Mouse (Mus musculus) ES-E14 (cell line): ENCODE results near the gene Olfr1233. TPM values are rescaled to one million over a fixed set of nuclear protein-coding genes. Genes with fewer than 3 reads are reported as not detected.

ENCODE experiments used
- DNase-seq: peaks from one replicate; pipeline ENCODE4 v3.0.0-alpha.2; 2013; ENCODE audit warnings: low read depth, low spot score
- H3K27ac ChIP-seq: 2 replicates; pipeline ENCODE4 v1.5.1; 2012; ENCODE audit warnings: low read depth, mild to moderate bottlenecking, low read length, moderate library complexity, mixed read lengths; ENCODE audit not compliant: poor library complexity, insufficient read depth, severe bottlenecking
- H3K36me3 ChIP-seq: 2 replicates; pipeline ENCODE4 v1.6.1; 2012; ENCODE audit warnings: mild to moderate bottlenecking, low read length, moderate library complexity, mixed read lengths; ENCODE audit not compliant: control insufficient read depth, poor library complexity, insufficient read depth, severe bottlenecking
- H3K4me1 ChIP-seq, 2 experiments: fragments of 150-350 bp in 1 of 2; sonication (generic) in 1 of 2; 2 replicates each; pipeline ENCODE4 v1.6.1; 2012; ENCODE audit warnings: low read length in 2 of 2, mild to moderate bottlenecking in 1 of 2, mixed read lengths in 1 of 2; ENCODE audit not compliant: control insufficient read depth in 2 of 2, insufficient read depth in 2 of 2, poor library complexity in 1 of 2
- H3K4me3 ChIP-seq, 2 experiments: fragments of 150-350 bp in 1 of 2; sonication (generic) in 1 of 2; 2 replicates each; pipeline ENCODE4 v1.5.1; 2012; ENCODE audit warnings: low read length in 2 of 2, low read depth in 1 of 2, mild to moderate bottlenecking in 1 of 2, mixed read lengths in 1 of 2; ENCODE audit not compliant: insufficient read depth in 1 of 2, poor library complexity in 1 of 2, severe bottlenecking in 1 of 2
- H3K9ac ChIP-seq: 2 replicates; pipeline ENCODE4 v1.6.1; 2012; ENCODE audit warnings: low read depth, mild to moderate bottlenecking, low read length, mixed read lengths; ENCODE audit not compliant: poor library complexity, insufficient read depth, severe bottlenecking
- H3K9me3 ChIP-seq: fragments of 150-350 bp; sonication (generic); 2 replicates; pipeline ENCODE4 v1.6.1; 2012; ENCODE audit warnings: low read depth, mild to moderate bottlenecking, low read length; ENCODE audit not compliant: control insufficient read depth, insufficient read depth
- CHD2 ChIP-seq: IDR thresholded peaks from 2 replicates; pipeline ENCODE4 v1.6.1; 2014; ENCODE audit warnings: mild to moderate bottlenecking, low read depth, low read length, inconsistent platforms
- HCFC1 ChIP-seq: IDR thresholded peaks from 2 replicates; pipeline ENCODE4 v1.6.1; 2012; ENCODE audit warnings: low read length, inconsistent platforms, borderline replicate concordance; ENCODE audit not compliant: insufficient read depth
- MAFK ChIP-seq: IDR thresholded peaks from 2 replicates; pipeline ENCODE4 v1.6.1; 2014; ENCODE audit warnings: mild to moderate bottlenecking, low read depth, low read length, inconsistent platforms; ENCODE audit not compliant: insufficient read depth
- ZC3H11A ChIP-seq: IDR thresholded peaks from 2 replicates; pipeline ENCODE4 v1.6.1; 2012; ENCODE audit warnings: low read depth, mild to moderate bottlenecking, inconsistent platforms, low read length, borderline replicate concordance
- ZNF384 ChIP-seq: IDR thresholded peaks from 2 replicates; pipeline ENCODE4 v1.6.1; 2012; ENCODE audit warnings: low read depth, low read length, inconsistent platforms
- in situ Hi-C, 2 experiments: fragments of 600-800 bp; cut with MboI; formaldehyde crosslinking; loops; one replicate each; pipeline ENCODE4 v1.15.1; 2025; ENCODE audit warnings: low sequenced_read_pairs in 2 of 2, inconsistent platforms in 1 of 2; ENCODE audit not compliant: unreplicated experiment in 2 of 2
- total RNA-seq: library from RNA; depleted of rRNA; stranded (reverse); fragments of 300-350 nt; gene quantifications from 2 replicates; pipeline ENCODE4 v1.2.3, GENCODE M21; 2012; rRNA removed

Gene Olfr1233
- total RNA-seq, 1 experiment: not detected

GRCm38 (mm10) chr2:89297168-89297567 is 45.0 kb downstream of the Olfr1233 start, which contains the start of gene Olfr1230:
TSS of gene Olfr1230 (minus strand) at chr2:89297268.
- TF ChIP-seq ZNF384: no peak
- no peak for TF ChIP-seq MAFK
- TF ChIP-seq CHD2: no peak
- TF ChIP-seq ZC3H11A: no peak
- TF ChIP-seq HCFC1: no peak
- no peak for DNase-seq
- Histone ChIP-seq H3K9me3 (no peaks in the 10 kb centered on the region), H3K4me3 (no peak within 1 kb of the TSS), H3K4me1 (no peaks in the 10 kb centered on the region), H3K36me3 (no peaks in the 10 kb centered on the region), H3K27ac (no peak within 1 kb of the TSS), H3K9ac (no peak within 1 kb of the TSS)
- in situ Hi-C loops: no loop called here

- in situ Hi-C loops: no loop called here
- no peaks in the 10 kb centered on the region for H3K9me3 ChIP-seq
- H3K4me3 ChIP-seq: no peak within 1 kb of the TSS
- TF ChIP-seq ZNF384: no peak
- TF ChIP-seq HCFC1: no peak
- no peak for TF ChIP-seq CHD2
- H3K4me1 ChIP-seq: no peaks in the 10 kb centered on the region
- H3K36me3 ChIP-seq: no peaks in the 10 kb centered on the region
- no peak for DNase-seq
- no peak within 1 kb of the TSS for H3K9ac ChIP-seq
- no peak within 1 kb of the TSS for H3K27ac ChIP-seq
These were observed 54.3 kb downstream of the Olfr1233 start, which contains the start of gene Olfr1229 for GRCm38 (mm10) chr2:89287914-89288313. TSS of gene Olfr1229 (minus strand) at chr2:89288014.

Other genes with a start within 250 kb of the Olfr1233 start
- gene Olfr1220, start 235.6 kb downstream of the Olfr1233 start, total RNA-seq: not detected in 2 replicates
- gene Olfr1221, start 225.1 kb downstream of the Olfr1233 start, total RNA-seq: not detected in 2 replicates
- gene Olfr1222, start 209.3 kb downstream of the Olfr1233 start, total RNA-seq: not detected in 2 replicates
- gene Olfr1223, start 190.8 kb downstream of the Olfr1233 start, total RNA-seq: not detected in 2 replicates
- gene Olfr1224-ps1, start 178.3 kb downstream of the Olfr1233 start, total RNA-seq: not detected in 2 replicates
- not detected in 2 replicates for gene Olfr1225, start 167.7 kb downstream of the Olfr1233 start, total RNA-seq
- gene Olfr1226, start 142.3 kb downstream of the Olfr1233 start, total RNA-seq: not detected in 2 replicates
- not detected in 2 replicates for gene Olfr1228, start 88.3 kb downstream of the Olfr1233 start, total RNA-seq
- not detected in 2 replicates for gene Olfr1229, start 54.4 kb downstream of the Olfr1233 start, total RNA-seq
- gene Olfr1230, start 45.1 kb downstream of the Olfr1233 start, total RNA-seq: not detected in 2 replicates
- not detected in 2 replicates for gene Olfr1231, start 35.3 kb downstream of the Olfr1233 start, total RNA-seq
- gene Olfr1232, start 12.7 kb downstream of the Olfr1233 start, total RNA-seq: not detected in 2 replicates
- not detected in 2 replicates for gene Olfr1234, start 22.5 kb upstream of the Olfr1233 start, total RNA-seq
- not detected in 2 replicates for gene Olfr1238, start 67.3 kb upstream of the Olfr1233 start, total RNA-seq
- gene Olfr1239, start 78.0 kb upstream of the Olfr1233 start, total RNA-seq: not detected in 2 replicates
- gene Olfr1240, start 100.6 kb upstream of the Olfr1233 start, total RNA-seq: not detected in 2 replicates
- gene Olfr1241, start 144.7 kb upstream of the Olfr1233 start, total RNA-seq: not detected in 2 replicates
- not detected in 2 replicates for gene Olfr1242, start 155.9 kb upstream of the Olfr1233 start, total RNA-seq
- not detected in 2 replicates for gene Olfr1243, start 189.1 kb upstream of the Olfr1233 start, total RNA-seq
- not detected in 2 replicates for gene Olfr1245, start 236.0 kb upstream of the Olfr1233 start, total RNA-seq